Mouse (Mus musculus) intestine, embryonic 14.5 days (tissue): Measurements from ENCODE around the gene Ttll8. TPM values are rescaled to one million over a fixed set of nuclear protein-coding genes. Genes with fewer than 3 reads are reported as not detected.

ENCODE experiments used
- ATAC-seq: fragments of 200-750 bp; cut with Nextera tagmentation; replicated peaks from 2 replicates; pipeline ENCODE4 v1.8.0; 2017; ENCODE audit warnings: low read depth, moderate number of reproducible peaks, moderate TSS enrichment, moderate library complexity; ENCODE audit not compliant: low FRiP score, low TSS enrichment
- DNase-seq: peaks from one replicate; pipeline ENCODE4 v3.0.0-alpha.2; 2018; ENCODE audit warnings: low spot score
- H3K27ac ChIP-seq: fragments of 300-500 bp; sonication (generic); 2 replicates; pipeline ENCODE4 v1.5.1; 2014; ENCODE audit warnings: low read depth, mild to moderate bottlenecking, control low read depth
- H3K27me3 ChIP-seq: fragments of 300-500 bp; sonication (generic); replicated peaks from 2 replicates; pipeline ENCODE4 v1.6.1; 2014; ENCODE audit warnings: low read length, control low read depth; ENCODE audit not compliant: control insufficient read depth, insufficient read depth
- H3K36me3 ChIP-seq: fragments of 300-500 bp; sonication (generic); 2 replicates; pipeline ENCODE4 v1.6.1; 2014; ENCODE audit warnings: low read length, control low read depth; ENCODE audit not compliant: control insufficient read depth, insufficient read depth
- H3K4me1 ChIP-seq: fragments of 300-500 bp; sonication (generic); replicated peaks from 2 replicates; pipeline ENCODE4 v1.6.1; 2014; ENCODE audit warnings: low read length, control low read depth, mixed read lengths; ENCODE audit not compliant: control insufficient read depth, insufficient read depth
- H3K4me2 ChIP-seq: fragments of 300-500 bp; sonication (generic); 2 replicates; pipeline ENCODE4 v1.6.1; 2014; ENCODE audit warnings: low read length
- H3K4me3 ChIP-seq: fragments of 300-500 bp; sonication (generic); 2 replicates; pipeline ENCODE4 v1.5.1; 2014; ENCODE audit warnings: low read depth, low read length, control low read depth, mixed read lengths
- H3K9ac ChIP-seq: fragments of 300-500 bp; sonication (generic); 2 replicates; pipeline ENCODE4 v1.6.1; 2014; ENCODE audit warnings: mild to moderate bottlenecking, low read length
- H3K9me3 ChIP-seq: fragments of 300-500 bp; sonication (generic); 2 replicates; pipeline ENCODE4 v1.6.1; 2016; ENCODE audit warnings: low read length, control low read depth; ENCODE audit not compliant: control insufficient read depth
- WGBS: fragments of 180-500 bp; shearing (Covaris S2); extraction: QIAGEN DNeasy Blood & Tissue Kit; methylation state at CpG from one replicate; pipeline ENCODE4 v1.1.7; 2014; 5-methylcytosine and 5-hydroxymethylcytosine counted together
- polyA plus RNA-seq: library from polyadenylated mRNA; unstranded; fragments of >200 nt; fragmentation: Nextera tagmentation; extraction: Ambion mirVana; gene quantifications from 2 replicates; pipeline ENCODE4 v1.2.1, GENCODE M21; 2014

The Ttll8 gene
- polyA plus RNA-seq, 1 experiment from 2014 or later = not detected

DNA sequence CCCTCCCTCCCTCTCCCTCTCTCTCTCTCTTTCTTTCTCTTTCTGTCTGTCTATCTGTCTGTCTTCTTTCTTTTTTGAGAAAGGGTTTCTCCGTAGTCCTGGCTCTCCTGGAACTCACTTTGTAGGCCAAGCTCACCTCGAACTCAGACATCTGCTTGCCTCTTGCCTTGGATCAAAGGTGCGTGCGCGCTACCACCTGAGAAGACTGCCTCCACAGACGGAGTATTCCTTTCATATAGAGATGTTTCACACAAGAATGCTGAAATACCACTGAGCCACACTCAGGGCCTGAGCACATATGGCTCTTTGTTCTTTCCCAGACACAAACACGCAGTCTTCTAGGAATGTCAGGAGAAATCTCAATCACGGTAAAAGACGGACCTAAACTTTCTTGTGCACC, 70.9 kb downstream of the Ttll8 start:
- H3K4me3 ChIP-seq = no peak overlapping the region
- no peaks in the 10 kb centered on the region for H3K27me3 ChIP-seq
- H3K36me3 ChIP-seq = no peaks in the 10 kb centered on the region
- ATAC-seq = no peak
- DNase-seq = no peak
- WGBS = 87% methylated on average over 9 of the region's 9 CpGs
- H3K9me3 ChIP-seq = no peaks in the 10 kb centered on the region
- H3K4me1 ChIP-seq = no peaks in the 10 kb centered on the region
- no peak overlapping the region for H3K27ac ChIP-seq
- no peak overlapping the region for H3K4me2 ChIP-seq
- H3K9ac ChIP-seq = no peak overlapping the region

DNA sequence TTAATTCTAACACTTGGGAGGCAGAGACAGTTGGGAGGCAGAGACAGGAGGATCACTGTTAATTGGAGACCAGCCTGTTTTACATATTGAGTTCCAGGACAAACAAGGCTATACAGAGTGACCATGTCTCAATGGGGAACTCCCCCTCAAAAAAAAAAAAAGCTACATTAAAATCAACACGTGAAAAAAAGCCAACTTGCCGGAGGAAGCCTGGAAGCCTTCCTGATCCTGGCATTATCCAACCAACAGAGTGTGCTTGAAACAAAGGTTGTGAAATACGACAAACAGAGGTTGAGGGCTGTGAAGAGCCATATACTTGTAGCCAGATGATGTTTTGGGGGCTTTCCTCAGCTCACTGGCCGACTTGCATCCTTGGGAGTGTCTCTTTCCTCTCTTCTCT, 71.4 kb downstream of the Ttll8 start:
- WGBS = 63% methylated on average over 4 of the region's 4 CpGs
- Histone ChIP-seq H3K4me2 (no peak overlapping the region), H3K27me3 (no peaks in the 10 kb centered on the region), H3K27ac (no peak overlapping the region), H3K4me1 (no peaks in the 10 kb centered on the region), H3K36me3 (no peaks in the 10 kb centered on the region), H3K9me3 (no peaks in the 10 kb centered on the region), H3K9ac (no peak overlapping the region), H3K4me3 (no peak overlapping the region)
- no peak for ATAC-seq
- no peak for DNase-seq

DNA sequence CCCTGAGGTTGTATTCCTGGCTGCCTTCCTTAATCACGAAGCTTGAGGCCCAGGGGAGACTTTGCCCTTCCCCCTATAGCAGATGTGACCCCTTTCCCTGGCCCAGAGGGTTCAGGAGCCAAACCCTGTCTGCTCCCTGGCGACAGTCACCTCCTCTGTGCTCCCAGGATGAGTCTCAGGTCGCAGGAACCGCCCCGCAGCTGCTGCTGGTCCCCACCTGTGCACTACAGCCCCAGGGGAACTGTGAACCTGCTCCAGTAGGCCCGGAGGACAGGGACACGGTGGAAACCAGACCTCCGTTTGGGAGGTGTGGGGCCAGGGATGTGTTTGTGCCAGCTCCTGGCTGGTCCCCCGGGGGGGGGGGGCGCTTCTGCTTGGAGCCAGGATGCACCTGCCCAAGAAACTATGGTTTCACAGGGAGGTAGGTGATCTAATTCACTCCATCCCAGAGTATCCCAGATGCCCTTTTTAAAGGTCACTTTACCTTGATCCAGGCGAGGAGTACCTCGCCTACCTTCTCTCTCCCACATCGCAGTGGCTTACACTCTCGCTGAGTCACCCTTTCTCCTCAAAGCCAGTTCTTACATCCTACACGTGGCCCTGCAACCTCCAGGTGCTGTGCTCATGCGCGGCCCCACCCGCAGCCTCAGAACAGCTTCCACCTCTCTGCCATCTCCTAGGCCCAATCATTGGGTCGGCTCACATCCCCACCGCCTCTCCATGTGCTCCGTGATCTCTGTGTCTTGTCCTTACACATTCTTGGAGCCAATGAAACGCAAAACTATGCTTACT, 72.8 kb downstream of the Ttll8 start:
- no peaks in the 10 kb centered on the region for H3K36me3 ChIP-seq
- H3K9me3 ChIP-seq = no peaks in the 10 kb centered on the region
- H3K9ac ChIP-seq = no peak overlapping the region
- DNase-seq (no peak), ATAC-seq (no peak)
- H3K4me2 ChIP-seq = no peak overlapping the region
- no peaks in the 10 kb centered on the region for H3K27me3 ChIP-seq
- H3K4me1 ChIP-seq = no peaks in the 10 kb centered on the region
- H3K4me3 ChIP-seq = no peak overlapping the region
- WGBS = 61% methylated on average over 22 of the region's 22 CpGs
- H3K27ac ChIP-seq = no peak overlapping the region

DNA sequence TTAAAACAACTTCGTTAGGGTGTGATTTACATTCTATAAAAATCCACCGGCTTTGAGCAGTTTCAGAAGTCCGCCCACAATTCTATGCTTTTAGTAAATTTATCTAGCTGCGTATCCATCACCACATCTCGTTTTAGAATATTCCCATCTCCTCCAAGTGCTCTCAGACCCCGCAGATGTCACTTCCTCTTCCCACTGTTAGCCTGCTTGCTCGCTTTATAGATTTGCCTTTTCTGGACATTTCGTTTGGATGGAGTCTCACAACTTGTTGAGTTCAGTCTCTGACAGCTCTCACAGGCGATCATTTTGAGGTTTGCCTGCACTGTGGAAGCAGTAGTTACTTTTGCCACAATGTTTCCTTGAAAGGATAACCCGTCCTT, 77.2 kb downstream of the Ttll8 start:
- no peaks in the 10 kb centered on the region for H3K9me3 ChIP-seq

DNA sequence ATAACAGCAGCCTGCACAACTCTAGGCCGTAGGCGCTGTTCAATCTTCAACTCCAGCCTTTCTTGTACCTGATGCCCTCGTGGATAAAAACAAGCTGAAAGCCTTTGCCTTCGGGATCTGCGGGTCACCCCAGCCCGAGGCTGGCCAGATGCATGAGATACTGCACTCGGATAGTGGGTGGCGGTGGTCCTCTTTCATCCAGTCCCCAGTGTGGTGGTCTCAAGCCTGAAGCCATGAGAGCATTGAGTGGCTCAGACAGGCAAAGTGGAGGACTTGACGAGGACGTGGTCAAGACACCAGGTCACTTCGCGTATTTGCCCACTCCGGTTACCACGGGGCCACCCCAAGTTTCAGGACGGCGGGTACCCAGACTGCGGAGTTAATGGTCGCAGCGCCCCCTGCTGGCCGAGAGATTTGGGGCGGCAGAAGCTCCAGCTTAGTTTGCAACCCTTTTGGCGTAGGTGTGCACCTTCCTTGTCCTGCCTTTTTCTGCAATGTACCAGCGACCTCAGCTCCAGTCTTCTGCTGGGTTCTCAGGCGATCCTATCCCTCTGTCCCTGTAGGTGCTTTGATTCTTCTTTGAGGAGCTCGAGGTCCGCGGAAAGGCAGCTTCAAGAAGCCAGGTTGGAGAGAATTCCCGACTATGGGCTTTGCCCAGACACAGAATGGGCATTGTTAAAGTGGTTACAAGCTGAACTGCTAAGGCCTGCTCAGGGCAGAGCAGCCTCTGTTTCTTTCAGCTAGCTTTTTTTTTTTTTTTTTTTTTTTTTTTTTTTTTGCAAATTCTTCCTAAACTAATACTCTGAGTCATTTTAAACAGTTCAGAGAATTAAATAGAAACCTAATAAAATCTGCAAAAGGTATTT, 77.8 kb downstream of the Ttll8 start:
- ATAC-seq (peak; percentile 65), DNase-seq (peak; percentile 93)
- H3K27ac ChIP-seq = no peak overlapping the region
- 13% methylated on average over 28 of the region's 28 CpGs for WGBS
- no peaks in the 10 kb centered on the region for H3K27me3 ChIP-seq
- H3K9ac ChIP-seq = no peak overlapping the region
- H3K4me1 ChIP-seq = 0 out of 2 replicates have a peak, but pooled peaks cover 4% of the 10 kb centered on the region
- H3K36me3 ChIP-seq = no peaks in the 10 kb centered on the region
- no peaks in the 10 kb centered on the region for H3K9me3 ChIP-seq
- no peak overlapping the region for H3K4me3 ChIP-seq
- H3K4me2 ChIP-seq = peak overlapping the region; percentile 31; the same call in 1 of the 2 replicates

More for the DNA sequence above, 77.2 kb downstream of the Ttll8 start:
- Histone ChIP-seq H3K9ac (no peak overlapping the region), H3K4me3 (no peak overlapping the region), H3K4me1 (0 out of 2 replicates have a peak, but pooled peaks cover 4% of the 10 kb centered on the region), H3K4me2 (no peak overlapping the region), H3K27me3 (no peaks in the 10 kb centered on the region), H3K27ac (no peak overlapping the region), H3K36me3 (no peaks in the 10 kb centered on the region)
- no peak for ATAC-seq
- WGBS = 78% methylated on average over 10 of the region's 10 CpGs
- DNase-seq = no peak

DNA sequence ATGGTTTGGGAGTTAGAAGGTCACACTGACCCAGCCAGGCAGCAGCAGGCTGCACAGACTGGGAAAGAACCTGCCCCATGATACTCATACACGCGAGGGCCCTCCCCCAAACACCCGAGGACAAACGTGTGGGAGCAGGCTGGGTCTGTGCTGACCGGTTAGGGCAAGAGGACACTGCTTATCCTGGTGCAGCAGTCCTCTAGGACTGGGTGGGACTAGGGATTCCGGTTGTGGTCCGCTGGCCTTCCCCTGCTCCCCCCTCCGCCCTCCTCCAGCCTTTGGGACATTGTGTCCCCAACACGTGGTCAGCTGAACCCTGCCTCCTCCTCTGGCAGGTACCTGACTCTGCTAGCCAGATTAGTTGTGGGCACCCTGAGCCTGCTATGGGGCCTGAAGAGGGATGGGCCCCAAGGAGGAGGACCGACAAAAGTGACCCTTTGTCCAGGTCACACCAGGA, 78.6 kb downstream of the Ttll8 start:
- ATAC-seq (no peak), DNase-seq (no peak)
- Histone ChIP-seq H3K4me2 (no peak overlapping the region), H3K9me3 (no peaks in the 10 kb centered on the region), H3K27me3 (no peaks in the 10 kb centered on the region), H3K4me1 (0 out of 2 replicates have a peak, but pooled peaks cover 4% of the 10 kb centered on the region), H3K27ac (no peak overlapping the region), H3K4me3 (no peak overlapping the region), H3K36me3 (no peaks in the 10 kb centered on the region), H3K9ac (no peak overlapping the region)
- 34% methylated on average over 10 of the region's 10 CpGs for WGBS

DNA sequence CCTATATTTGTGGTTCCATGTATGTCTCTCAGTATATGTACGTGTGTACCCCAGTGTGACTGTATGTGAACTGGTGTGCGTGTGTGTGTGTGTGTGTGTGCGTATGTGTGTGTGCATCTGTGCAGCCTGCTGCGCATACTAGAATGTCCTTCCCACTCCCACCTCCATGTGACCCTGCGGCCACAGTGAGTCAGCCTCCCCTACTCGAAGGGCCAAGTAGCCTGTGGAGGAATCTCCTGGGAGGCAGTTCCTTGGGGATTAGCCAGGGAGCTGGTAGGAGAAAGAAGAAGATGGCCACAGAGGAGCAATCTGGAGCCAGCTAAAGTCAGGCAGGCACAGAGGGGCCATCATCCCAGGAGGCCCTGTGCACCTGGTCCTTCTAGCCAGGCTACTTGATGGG, 79.7 kb downstream of the Ttll8 start:
- Histone ChIP-seq H3K4me2 (no peak overlapping the region), H3K4me1 (0 out of 2 replicates have a peak, but pooled peaks cover 4% of the 10 kb centered on the region), H3K9ac (no peak overlapping the region), H3K27me3 (no peaks in the 10 kb centered on the region), H3K9me3 (no peaks in the 10 kb centered on the region), H3K4me3 (no peak overlapping the region), H3K36me3 (no peaks in the 10 kb centered on the region), H3K27ac (no peak overlapping the region)
- WGBS = 88% methylated on average over 6 of the region's 6 CpGs
- DNase-seq (no peak), ATAC-seq (no peak)

DNA sequence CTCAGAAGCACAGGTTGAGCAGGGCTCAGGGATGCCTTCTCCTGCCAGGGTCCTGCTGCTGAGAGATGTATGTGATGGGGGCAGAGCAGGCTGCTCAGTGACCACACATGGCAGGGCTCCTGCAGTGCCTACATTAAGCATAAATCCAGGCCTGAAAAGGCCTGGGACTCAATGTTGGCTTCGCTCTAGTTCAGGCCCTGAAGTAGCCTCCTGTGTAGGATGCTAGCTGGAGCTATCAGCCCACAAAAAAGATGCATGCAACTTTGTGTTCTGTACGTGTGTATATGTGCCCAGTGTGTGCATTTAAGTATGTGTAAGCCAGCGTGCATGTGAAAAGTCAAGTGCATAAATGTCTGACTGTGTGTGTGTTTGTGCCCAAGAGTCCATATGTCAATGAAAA, 80.2 kb downstream of the Ttll8 start:
- H3K4me2 ChIP-seq = no peak overlapping the region
- WGBS = 86% methylated on average over 3 of the region's 3 CpGs
- H3K9me3 ChIP-seq = no peaks in the 10 kb centered on the region
- ATAC-seq (no peak), DNase-seq (no peak)
- H3K9ac ChIP-seq = no peak overlapping the region
- no peaks in the 10 kb centered on the region for H3K27me3 ChIP-seq
- no peak overlapping the region for H3K4me3 ChIP-seq
- H3K4me1 ChIP-seq = 0 out of 2 replicates have a peak, but pooled peaks cover 4% of the 10 kb centered on the region
- no peaks in the 10 kb centered on the region for H3K36me3 ChIP-seq
- no peak overlapping the region for H3K27ac ChIP-seq
